Mouse (Mus musculus) CH12.LX (cell line): ENCODE data around the gene Eps8.

Experiments used
- BHLHE40 ChIP-seq: IDR thresholded peaks from 2 replicates; pipeline ENCODE4 v1.6.1; 2011; ENCODE audit warnings: mild to moderate bottlenecking, low read depth, low read length, improper control_type of control experiment
- CHD1 ChIP-seq: IDR thresholded peaks from 2 replicates; pipeline ENCODE4 v1.6.1; 2012; ENCODE audit warnings: low read depth, low read length, improper control_type of control experiment, inconsistent platforms
- CTCF ChIP-seq, 2 experiments: IDR thresholded peaks in 1 of 2; conservative IDR thresholded peaks in 1 of 2; 2 replicates each; pipeline ENCODE4 v1.5.1; 2011 to 2012; ENCODE audit warnings: low read depth in 2 of 2, low read length in 2 of 2, improper control_type of control experiment in 1 of 2, inconsistent platforms in 1 of 2, mild to moderate bottlenecking in 1 of 2, moderate library complexity in 1 of 2
- EP300 ChIP-seq: IDR thresholded peaks from 2 replicates; pipeline ENCODE4 v1.6.1; 2011; ENCODE audit warnings: low read length, improper control_type of control experiment
- ETS1 ChIP-seq: conservative IDR thresholded peaks from 2 replicates; pipeline ENCODE4 v1.6.1; 2012; ENCODE audit warnings: low read depth, mild to moderate bottlenecking, inconsistent platforms, low read length, improper control_type of control experiment, moderate library complexity
- GABPA ChIP-seq: IDR thresholded peaks from 2 replicates; pipeline ENCODE4 v1.6.1; 2012; ENCODE audit warnings: low read depth, low read length, improper control_type of control experiment, inconsistent platforms; ENCODE audit not compliant: insufficient replicate concordance
- HCFC1 ChIP-seq: IDR thresholded peaks from 2 replicates; pipeline ENCODE4 v1.6.1; 2012; ENCODE audit warnings: low read depth, mild to moderate bottlenecking, inconsistent platforms, low read length, improper control_type of control experiment
- MEF2A ChIP-seq: IDR thresholded peaks from 2 replicates; pipeline ENCODE4 v1.6.1; 2014; ENCODE audit warnings: low read depth, mild to moderate bottlenecking, inconsistent platforms, low read length, improper control_type of control experiment, borderline replicate concordance
- POLR2A ChIP-seq: IDR thresholded peaks from 2 replicates; pipeline ENCODE4 v1.6.1; 2011; ENCODE audit warnings: low read depth, mild to moderate bottlenecking, improper control_type of control experiment, low read length
- ZC3H11A ChIP-seq: IDR thresholded peaks from 2 replicates; pipeline ENCODE4 v1.6.1; 2012; ENCODE audit warnings: low read depth, mild to moderate bottlenecking, inconsistent platforms, low read length, improper control_type of control experiment
- ZKSCAN1 ChIP-seq: IDR thresholded peaks from 2 replicates; pipeline ENCODE4 v1.6.1; 2012; ENCODE audit warnings: low read depth, inconsistent platforms, low read length, improper control_type of control experiment, borderline replicate concordance

- no peak for TF ChIP-seq ZC3H11A
- TF ChIP-seq CTCF (conservative IDR thresholded peaks at IDR 0.05 in 1 of 2, IDR thresholded peaks at IDR 0.05 in 1 of 2; ENCODE audit: low read depth in 2 of 2, low read length in 2 of 2) = no peak
- TF ChIP-seq BHLHE40 = no peak
- TF ChIP-seq MEF2A = no peak
- no peak for TF ChIP-seq POLR2A
- TF ChIP-seq CHD1 = no peak
- TF ChIP-seq EP300 = no peak
- TF ChIP-seq ZKSCAN1 = no peak
- no peak for TF ChIP-seq GABPA
- no peak for TF ChIP-seq HCFC1
- no peak for TF ChIP-seq ETS1
Observed at GRCm38 (mm10) chr6:137509341-137510045, 145.2 kb downstream of the Eps8 start.
